Mouse (Mus musculus) heart, postnatal 25 days (tissue): ENCODE measurements around the gene Gsg1l. TPM values are rescaled to one million over a fixed set of nuclear protein-coding genes. Genes with fewer than 3 reads are reported as not detected.

Experiments
- DNase-seq: peaks from one replicate; pipeline ENCODE4 v3.0.0; 2022; ENCODE audit warnings: low spot score
- intact Hi-C: fragments of 180-260 bp; cut with DNase I; formaldehyde crosslinking; loops from one replicate; pipeline ENCODE4 v1.15.1; 2025
- total RNA-seq, 2 experiments: library from RNA; stranded (reverse); gene quantifications; 2 replicates each; pipeline ENCODE4 v1.2.3; 2021

Gene Gsg1l
- total RNA-seq, 2 experiments from 2014 or later = 10.3 to 12.6 TPM

DNA sequence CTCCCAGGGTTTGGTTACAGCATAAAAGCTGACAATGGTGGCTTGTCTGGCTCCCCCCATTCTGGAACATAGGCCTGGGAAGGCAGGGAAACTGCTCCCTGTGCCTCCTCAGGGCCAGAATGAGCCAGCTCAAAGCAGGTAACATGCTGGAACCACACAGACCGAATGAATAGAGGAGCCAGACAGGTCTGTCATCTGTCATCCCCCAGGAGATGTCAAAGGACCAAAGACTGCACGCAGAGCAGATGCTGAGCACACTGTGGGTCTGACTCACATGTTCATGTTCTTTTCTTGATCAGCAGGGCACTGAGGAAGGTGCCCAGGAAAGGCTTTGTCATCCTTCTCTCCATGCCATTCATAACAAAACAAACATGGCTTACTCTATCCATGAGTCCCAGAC is 90.4 kb downstream of the Gsg1l start:
- intact Hi-C loops = no loop called here

DNA sequence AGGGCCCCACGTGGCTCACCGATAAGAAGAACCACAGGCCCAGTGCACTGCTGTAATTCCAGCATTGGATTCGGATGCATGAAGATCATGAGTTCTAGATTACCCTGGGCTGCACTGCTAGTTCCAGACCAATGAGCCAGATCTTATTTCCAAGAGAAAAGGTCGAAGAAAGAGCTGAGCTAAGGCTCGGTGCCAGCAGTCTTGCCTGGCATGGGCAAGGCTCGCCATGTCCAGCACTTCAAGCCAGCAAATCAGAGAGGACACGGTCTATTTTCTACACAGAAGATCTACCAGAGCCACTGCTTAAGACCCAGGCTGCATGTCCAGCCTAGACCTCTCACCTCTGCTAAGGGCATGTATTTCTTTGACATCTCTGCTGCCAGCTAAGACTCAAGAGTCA is 92.2 kb downstream of the Gsg1l start:
- intact Hi-C loops = no loop called here
- no peak for DNase-seq

More for the DNA sequence above, 90.4 kb downstream of the Gsg1l start:
- DNase-seq = no peak

DNA sequence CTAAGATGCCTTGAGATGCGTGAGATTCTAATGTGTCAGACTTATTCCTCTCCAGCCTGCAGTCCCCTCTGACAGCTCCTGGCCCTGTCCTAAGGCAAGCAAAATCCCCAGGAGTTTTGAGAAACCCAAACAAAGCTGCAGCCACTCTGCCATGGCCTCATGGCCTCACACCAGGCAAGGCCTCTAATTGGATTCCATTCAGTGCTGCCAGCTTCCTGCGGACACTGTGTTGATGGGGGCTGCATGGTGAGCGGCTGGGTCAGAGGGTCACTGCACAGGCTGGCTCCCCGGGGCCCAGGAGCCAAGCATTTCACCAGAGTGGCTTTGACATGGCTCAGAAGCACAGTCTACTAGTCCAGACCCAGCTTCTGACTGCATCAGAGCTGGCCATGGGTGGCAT is 92.7 kb downstream of the Gsg1l start:
- DNase-seq = no peak
- intact Hi-C loops = no loop called here

DNA sequence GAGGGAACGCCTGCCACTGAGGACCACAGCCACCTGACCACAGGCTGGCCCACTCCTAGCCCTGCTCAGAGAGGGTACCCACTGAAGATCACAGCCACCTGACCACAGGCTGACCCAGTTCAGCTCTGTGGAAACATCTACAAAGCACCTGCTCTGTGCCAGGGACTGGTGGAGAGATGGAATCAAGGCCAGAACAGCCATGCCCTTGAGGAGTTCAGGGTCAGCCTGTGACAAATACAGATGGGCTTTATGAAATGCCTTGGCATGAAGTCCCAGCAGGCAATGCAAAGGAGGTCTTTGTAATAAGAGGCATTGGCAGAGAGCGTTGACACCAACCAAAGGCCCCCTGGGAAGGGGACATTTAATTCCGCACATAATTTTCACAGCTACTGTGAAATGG is 93.9 kb downstream of the Gsg1l start:
- DNase-seq = no peak
- intact Hi-C loops = no loop called here

DNA sequence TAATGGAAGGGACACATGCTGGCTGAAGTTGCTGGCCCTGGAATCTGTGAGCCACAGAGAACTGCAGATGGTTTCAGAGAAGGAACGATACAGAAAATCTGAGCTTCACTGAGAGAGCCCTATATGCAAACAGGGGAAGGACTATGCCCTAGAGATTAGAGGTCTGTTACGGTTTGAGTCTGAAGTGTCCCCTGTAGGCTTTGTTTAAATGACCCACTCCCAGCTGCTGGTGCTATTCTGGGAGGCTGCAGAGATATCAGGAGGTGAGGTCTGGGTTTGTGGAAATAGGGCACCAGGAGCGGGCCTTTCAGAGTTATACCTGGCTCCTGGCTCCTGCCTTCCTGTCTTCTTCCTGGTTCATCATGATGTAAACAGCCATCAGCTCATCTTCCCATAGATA is 95.1 kb downstream of the Gsg1l start:
- intact Hi-C loops = no loop called here
- no peak for DNase-seq

DNA sequence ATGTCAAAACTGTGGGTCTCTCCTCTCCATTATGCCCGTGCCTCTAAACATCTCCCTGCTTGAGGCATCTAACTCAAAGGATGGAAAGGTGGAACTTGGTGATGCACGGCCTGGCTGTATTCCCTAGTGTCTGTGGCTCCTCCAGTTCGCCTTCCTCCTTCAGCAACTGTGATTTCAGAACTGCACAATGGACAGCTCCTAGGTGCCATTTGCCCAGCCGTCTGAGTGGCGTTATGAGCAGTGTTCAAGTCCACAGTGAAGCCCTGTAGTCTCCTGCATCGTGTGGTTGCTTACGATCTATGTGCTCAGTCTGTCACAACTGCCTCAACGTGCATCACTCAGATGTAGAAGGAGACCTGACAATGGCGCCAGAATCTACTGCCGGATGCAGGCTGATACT is 96.6 kb downstream of the Gsg1l start:
- intact Hi-C loops = no loop called here
- DNase-seq = no peak

DNA sequence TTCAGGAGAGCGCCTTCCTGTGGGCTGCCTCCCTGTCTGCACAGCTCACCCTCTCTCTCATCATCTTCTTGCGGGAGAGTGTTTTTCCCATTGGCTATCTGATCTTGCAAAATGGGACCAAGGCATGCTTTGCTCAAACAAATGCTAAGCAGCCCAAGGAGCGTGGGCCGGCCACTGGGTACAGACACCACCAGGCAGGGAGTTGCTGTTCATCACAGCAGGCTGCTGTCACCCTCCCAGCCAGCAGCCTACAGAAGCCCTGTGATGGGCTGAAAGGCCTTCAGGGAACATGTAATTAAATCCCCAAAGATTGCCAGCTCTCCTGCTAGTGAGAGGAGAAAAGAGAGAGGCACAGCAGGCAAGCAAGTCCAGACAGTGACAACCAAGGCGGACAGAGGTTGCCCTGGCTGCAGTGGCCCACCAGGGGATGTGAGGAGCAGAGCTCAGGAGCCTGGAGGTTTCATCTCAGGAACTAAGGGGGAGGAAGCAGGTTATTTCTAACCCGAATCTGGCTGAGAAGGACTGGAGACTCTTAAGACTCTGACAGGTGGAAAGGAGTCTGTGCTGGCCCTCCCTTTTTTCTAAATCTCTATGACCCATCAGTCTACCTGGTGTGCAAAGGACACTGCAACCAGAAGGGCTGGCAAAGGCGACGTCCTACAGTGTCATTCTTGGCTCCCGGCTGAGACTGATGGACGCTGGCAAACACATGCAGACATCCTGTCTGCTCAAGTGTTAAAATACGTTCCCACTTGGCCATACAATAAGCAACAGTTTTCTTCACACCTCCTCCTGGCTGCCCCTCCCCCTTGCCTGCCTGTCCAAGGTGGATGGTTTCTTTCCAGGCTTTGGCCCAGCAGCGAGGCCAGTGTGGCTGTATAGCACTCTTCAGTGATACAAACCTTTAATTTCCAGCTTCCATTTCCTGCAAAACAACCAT is 98.0 kb downstream of the Gsg1l start:
- DNase-seq = no peak
- intact Hi-C loops = no loop called here

DNA sequence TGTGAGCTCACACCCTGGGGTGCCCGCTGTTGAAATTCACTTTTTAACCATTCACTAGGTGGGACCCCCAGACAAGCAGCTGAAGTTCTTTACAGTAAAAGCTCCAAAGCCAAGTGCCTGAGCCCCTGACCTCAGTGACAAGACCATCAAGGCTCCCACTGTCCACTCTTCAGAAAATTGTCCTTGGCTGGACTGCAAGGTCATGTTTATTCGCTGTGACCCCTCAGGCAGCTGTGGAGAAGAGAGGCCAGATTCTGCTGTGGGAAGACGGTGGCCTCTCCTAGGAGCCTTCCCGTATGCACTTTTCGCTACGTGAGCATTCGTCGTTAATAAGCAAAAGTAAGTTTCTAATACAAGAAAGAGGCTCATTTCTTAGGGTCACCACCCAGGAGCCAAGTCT is 102.6 kb downstream of the Gsg1l start:
- no peak for DNase-seq

DNA sequence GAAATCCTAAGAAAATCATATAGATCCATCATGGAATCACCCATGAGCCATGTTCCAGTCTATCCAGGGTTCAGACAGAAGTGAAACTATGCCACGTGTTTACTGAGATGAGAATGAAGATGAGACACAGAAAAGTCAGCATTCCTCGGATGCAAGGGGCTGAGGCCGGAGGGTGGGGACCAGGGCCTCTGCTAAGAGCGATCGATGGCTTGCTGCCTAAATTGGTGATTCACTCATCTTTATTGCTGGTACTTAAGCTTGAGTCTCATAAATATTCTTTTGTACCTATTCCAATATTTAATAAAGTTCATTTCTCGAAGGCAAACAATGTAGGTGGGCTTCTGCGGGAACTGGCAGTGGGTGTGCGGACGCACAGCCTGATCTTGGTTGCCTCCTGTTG is 105.5 kb downstream of the Gsg1l start:
- intact Hi-C loops = no loop called here
- no peak for DNase-seq

More for the DNA sequence above, 102.6 kb downstream of the Gsg1l start:
- intact Hi-C loops = no loop called here

DNA sequence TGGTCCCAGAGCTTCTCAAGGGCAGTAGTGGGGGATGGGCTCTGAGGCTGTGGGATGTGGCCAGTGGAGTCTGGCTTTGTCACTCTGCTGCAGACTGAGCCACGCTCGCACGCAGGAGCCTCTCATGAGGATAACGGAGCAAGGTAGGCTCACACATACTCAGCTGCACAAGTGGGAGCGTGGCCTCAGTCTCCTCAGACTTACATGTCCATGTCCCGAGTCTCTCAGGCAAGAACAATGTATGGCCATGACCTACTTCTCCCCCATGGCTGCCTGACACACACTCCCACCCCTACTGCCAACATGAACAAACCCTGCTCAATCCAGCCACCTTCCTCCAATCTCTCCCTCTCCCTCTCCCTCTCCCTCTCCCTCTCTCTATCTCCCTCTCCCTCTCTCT is 106.8 kb downstream of the Gsg1l start:
- no peak for DNase-seq
- intact Hi-C loops = no loop called here

DNA sequence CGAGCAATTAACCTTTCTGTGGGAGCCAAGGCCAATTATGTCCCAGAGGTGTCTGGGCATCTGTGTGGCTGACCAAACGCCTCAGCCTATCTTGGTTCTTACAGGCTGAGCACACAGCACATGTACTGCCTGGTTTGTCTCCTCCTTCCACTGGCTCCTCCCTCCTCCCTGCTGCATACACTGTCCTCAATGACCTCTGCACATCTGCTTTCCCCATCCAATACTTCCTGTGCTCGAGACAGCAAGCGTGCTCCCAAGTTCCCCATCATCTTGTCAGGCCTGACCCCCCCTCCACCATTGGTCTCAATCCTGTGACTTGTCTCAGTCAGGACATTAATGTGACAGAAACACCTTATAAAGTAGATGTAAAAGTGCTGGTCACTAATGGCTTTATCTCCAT is 108.3 kb downstream of the Gsg1l start:
- no peak for DNase-seq
- intact Hi-C loops = loop anchor here (2.0 kb wide), 1 partner anchor 23 kb away; no protein-coding TSS in a partner anchor

DNA sequence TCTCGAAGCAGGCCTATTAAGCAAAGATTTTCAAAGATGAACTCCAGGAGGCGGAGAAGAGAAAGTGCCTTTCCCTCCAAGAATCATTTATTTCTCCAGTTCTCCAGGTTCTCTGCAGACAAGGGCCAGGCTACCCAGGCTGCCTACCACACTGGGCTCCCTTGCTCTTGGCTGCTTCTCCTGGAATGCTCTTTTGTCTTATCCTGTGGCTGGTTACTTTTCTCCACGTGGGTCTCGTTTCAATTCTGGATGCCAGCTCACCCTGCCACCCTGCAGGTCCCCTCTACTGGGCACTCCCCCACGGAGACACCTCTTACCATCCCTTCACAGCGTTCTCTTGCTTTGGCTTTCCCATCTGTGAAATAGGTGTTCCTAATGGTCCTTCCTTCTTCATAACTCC is 109.4 kb downstream of the Gsg1l start:
- DNase-seq = no peak
- intact Hi-C loops = loop anchor here (2.0 kb wide), 1 partner anchor 24 kb away; no protein-coding TSS in a partner anchor

DNA sequence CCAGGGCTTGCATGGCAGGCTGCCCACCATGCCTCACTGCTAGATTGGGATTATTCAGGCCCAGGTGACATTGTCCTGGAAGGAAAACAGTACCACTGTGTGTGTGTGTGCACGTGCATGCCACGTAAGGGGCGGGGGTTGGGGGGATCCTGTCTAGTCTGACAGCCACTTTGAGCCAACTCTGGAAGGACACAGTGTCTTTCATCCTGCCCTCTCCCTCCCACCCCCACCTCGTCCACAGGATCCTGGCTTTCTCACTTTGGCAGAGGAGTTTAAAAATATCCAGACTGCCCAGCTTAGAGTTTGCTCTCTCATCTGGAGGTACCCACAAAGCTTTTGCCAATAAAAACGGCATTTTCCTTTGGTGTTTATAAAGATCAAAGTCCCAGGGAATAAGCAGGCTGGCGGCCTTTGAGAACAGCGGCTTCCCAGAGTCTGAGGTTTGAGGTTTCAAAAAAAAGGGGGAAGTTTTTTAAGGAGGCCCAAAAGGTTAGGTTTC is 110.0 kb downstream of the Gsg1l start:
- no peak for DNase-seq
- intact Hi-C loops = loop anchor here (2.0 kb wide), 1 partner anchor 25 kb away; no protein-coding TSS in a partner anchor

DNA sequence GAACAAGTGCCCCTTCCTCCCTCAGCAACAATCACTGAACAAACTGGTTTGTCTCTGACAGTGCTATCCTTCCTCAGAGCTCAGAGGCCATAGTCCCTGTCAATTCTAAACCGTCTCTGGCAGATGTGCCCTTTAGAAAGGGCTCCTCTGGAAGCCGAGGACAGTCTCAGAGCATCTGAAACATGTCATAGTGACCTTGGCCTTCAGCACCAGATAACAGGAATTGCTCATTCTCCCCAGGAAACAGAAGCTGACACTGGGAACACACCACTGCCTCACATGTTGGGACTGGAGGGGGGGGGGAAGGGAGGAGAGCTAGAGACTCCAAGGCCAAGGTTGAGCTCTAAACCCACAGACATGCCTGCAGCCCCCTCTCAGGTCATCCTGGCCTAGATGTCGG is 113.1 kb downstream of the Gsg1l start:
- intact Hi-C loops = no loop called here
- no peak for DNase-seq

DNA sequence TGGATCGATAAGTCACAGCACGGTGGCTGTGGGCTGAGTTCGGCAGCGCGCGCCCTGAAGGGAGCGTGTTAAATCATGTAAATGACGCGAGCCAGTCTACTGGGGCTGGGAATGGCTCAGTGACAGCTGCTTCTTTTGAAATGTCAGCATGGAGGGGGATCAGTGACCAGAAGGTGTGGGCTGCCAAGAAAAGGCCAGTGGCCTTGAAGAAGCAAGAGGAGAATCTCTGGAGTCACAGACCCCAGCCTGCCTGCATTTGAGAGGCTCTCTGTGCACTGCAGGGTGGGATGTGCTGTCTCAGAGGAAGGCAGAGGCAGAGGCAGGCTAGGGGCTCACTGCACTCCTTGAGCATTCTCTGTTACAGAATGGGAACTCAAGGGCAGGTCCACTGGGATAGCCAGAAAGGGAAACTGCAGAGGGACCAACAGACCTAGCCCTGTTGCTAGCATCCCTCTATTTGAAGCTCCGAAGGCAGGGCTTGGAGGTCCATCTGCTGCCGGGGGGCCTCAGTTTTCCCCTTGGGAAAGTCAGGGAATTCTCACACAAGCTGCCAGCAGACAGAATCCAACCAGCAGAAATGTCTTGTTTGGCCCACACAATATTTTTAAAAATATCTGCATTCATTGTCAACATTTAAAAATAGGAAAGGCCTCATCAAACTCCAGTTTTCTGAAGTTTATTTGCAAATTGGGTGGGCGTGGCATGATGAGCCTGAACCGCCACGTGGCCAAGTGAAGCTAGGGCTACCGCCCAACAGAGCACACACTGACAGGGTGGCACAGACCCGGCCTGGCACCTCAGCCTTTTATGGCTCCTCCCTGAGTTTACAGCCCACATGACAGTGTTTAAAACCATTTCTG is 115.6 kb downstream of the Gsg1l start:
- DNase-seq = no peak

DNA sequence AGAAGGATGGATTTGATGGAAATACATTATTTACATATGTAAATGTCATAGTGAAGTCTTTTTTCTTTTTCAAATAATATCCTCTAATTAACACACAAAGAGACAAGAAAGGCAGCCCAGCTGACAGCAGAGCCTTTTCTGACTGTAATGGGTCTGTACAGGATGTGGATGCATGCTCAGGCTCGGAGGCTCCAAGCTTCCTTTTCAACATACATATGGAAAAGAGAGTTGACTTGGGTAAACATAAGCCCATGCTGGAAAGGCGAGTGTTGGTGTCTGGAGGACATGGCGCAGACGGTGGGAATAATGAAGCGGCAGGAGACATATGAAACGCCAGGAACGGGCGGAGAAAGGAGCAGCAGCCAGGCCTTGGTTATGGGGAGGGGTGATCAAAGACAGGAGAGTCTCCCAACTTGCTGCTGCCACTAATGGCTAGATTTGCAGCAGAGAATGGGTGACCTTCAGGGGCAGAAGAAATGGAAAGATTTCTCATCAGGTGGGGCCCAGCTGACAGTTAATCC is 118.1 kb downstream of the Gsg1l start:
- intact Hi-C loops = no loop called here
- DNase-seq = no peak

More for the DNA sequence above, 115.6 kb downstream of the Gsg1l start:
- intact Hi-C loops = no loop called here

DNA sequence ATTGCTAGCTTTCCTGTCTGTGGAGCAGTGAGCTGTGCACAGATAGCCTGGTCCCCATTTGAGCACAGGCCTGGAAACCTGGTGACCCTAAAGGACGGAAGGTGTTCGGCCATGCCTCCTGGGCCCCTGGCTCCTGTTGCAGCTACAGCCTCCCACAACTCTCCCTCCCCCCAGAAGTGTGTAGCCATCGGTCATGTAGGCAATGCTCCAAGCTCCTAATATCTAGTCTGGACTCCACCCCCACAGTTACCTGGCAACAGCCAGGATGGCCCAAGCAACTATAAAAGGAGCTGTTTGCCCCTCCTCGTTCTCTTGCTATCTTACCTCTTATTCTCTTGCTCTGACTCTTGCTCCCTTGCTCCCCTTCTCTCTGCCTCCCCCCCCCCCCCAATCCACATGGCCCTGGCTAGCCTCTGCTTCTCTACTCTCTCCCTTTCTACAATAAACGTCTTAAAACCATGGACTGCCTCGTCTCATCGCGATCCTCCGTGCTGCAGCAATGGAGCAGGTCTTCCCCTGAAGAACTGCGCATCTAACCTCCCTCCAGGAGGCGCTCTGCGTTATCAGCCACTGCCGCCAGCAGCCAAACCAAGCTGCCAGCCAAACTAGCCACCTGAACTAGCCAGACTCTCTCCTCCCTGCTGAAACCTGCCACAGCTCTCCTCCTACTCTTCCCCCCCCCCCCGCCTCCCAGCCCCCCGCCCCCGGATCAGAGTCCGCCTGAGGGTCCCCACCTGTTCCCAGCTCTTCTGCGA is 122.7 kb downstream of the Gsg1l start:
- DNase-seq = no peak
- intact Hi-C loops = loop anchor here (5.0 kb wide), 1 partner anchor 123 kb away; the partner anchor contains the start of gene Gsg1l

DNA sequence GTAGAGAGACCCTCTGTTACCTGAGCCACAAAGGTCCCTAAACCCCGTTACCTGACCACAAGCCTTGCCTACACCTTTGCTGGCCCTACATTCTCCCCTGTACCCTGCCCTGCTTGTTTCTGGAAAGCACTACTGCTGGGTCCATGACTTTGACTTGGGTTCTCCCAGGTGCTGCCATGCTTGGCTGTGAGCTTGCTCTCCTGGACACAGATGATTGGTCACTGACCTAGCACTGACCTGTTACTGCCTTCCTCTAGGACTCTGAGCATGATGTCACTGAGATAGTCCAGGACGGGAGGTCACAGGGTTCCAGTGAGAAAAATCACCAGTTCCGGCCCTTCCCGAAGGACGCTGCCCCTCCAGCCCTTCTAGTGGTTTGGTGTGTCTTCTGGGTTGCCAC is 123.4 kb downstream of the Gsg1l start:
- DNase-seq = no peak
- intact Hi-C loops = loop anchor here (5.0 kb wide), 1 partner anchor 123 kb away; the partner anchor contains the start of gene Gsg1l

DNA sequence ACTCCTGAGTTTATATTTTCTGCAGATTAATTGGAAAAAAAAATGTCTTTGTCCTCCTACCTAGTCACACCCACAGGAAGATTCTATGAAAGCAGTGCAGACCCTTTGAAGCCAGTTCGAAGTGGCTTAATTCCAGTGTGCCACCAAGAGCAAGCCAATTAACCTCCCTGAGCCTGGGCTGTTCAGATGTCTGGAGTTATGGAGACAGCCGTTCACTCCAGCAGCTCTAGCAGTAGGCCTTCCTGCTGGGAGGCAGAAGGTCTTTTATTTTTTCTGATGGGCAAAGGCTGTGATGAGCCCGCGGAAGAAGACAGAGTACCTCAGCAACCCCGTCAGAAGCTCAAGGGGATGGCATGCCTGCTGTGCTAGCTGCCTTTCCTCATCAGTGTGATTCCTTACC is 127.2 kb downstream of the Gsg1l start:
- intact Hi-C loops = loop anchor here (5.0 kb wide), 1 partner anchor 127 kb away; the partner anchor contains the start of gene Gsg1l
- DNase-seq = no peak
